Mouse (Mus musculus) forebrain, embryonic 11.5 days (tissue): ENCODE measurements around the gene Psma6. TPM values are rescaled to one million over a fixed set of nuclear protein-coding genes. Genes with fewer than 3 reads are reported as not detected.

Source experiments
- ATAC-seq: fragments of 200-750 bp; cut with Nextera tagmentation; replicated peaks from 2 replicates; pipeline ENCODE4 v1.8.0; 2017; ENCODE audit warnings: moderate TSS enrichment; ENCODE audit not compliant: low FRiP score
- DNase-seq: peaks from one replicate; pipeline ENCODE4 v3.0.0-alpha.2; 2017; ENCODE audit warnings: low spot score
- H3K27ac ChIP-seq: fragments of 300-500 bp; sonication (generic); 2 replicates; pipeline ENCODE4 v1.5.1; 2014; ENCODE audit warnings: low read depth, low read length
- H3K27me3 ChIP-seq: fragments of 300-500 bp; sonication (generic); 2 replicates; pipeline ENCODE4 v1.6.1; 2014; ENCODE audit warnings: mild to moderate bottlenecking, low read length, mixed read lengths; ENCODE audit not compliant: control insufficient read depth, insufficient read depth
- H3K36me3 ChIP-seq: fragments of 300-500 bp; sonication (generic); 2 replicates; pipeline ENCODE4 v1.6.1; 2014; ENCODE audit warnings: mild to moderate bottlenecking, low read length, moderate library complexity, mixed read lengths; ENCODE audit not compliant: control insufficient read depth, insufficient read depth
- H3K4me1 ChIP-seq: fragments of 300-500 bp; sonication (generic); replicated peaks from 2 replicates; pipeline ENCODE4 v1.6.1; 2014; ENCODE audit warnings: low read length, mixed read lengths; ENCODE audit not compliant: control insufficient read depth, insufficient read depth
- H3K4me2 ChIP-seq: fragments of 300-500 bp; sonication (generic); 2 replicates; pipeline ENCODE4 v1.6.1; 2014; ENCODE audit warnings: low read depth, mild to moderate bottlenecking, low read length, moderate library complexity, mixed read lengths; ENCODE audit not compliant: severe bottlenecking
- H3K4me3 ChIP-seq: fragments of 300-500 bp; sonication (generic); 2 replicates; pipeline ENCODE4 v1.5.1; 2014; ENCODE audit warnings: low read depth, low read length
- H3K9ac ChIP-seq: fragments of 300-500 bp; sonication (generic); 2 replicates; pipeline ENCODE4 v1.6.1; 2014; ENCODE audit warnings: low read length
- H3K9me3 ChIP-seq: fragments of 300-500 bp; sonication (generic); 2 replicates; pipeline ENCODE4 v1.6.1; 2016; ENCODE audit warnings: low read length, mixed read lengths; ENCODE audit not compliant: control insufficient read depth
- WGBS: fragments of 180-500 bp; shearing (Covaris S2); extraction: QIAGEN DNeasy Blood & Tissue Kit; methylation state at CpG from one replicate; pipeline ENCODE4 v1.1.7; 2014; 5-methylcytosine and 5-hydroxymethylcytosine counted together
- polyA plus RNA-seq: library from polyadenylated mRNA; unstranded; fragments of >200 nt; fragmentation: Nextera tagmentation; extraction: Ambion mirVana; gene quantifications from 2 replicates; pipeline ENCODE4 v1.2.1, GENCODE M21; 2014

Psma6 gene
- polyA plus RNA-seq, 1 experiment from 2014 or later = 425 TPM

DNA sequence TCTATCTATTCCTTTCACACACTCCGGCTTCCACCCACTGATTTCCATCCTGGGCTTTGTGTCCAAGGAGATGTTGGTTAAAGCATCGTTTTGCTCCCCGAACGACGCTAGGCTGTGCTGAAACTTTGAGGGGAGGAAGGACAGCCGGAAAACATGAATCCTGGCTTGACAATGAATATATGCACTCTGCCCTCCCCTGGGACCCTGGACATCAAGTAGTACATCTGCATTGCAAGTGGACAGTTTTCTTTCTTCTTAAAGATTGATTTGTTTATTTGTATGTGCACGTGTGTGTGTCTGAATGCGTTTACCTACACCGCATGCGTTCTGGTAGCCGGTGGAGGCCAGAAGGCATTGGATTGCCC lies 63.4 kb downstream of the Psma6 start:
- peak overlapping the region; percentile 72 for H3K27ac ChIP-seq
- DNase-seq = no peak

GRCm38 (mm10) chr12:55448457-55448856 lies 64.4 kb downstream of the Psma6 start:
- no peak for ATAC-seq
- 69% methylated on average over 2 of the region's 2 CpGs for WGBS
- Histone ChIP-seq H3K4me2 (no peak overlapping the region), H3K27ac (no peak overlapping the region), H3K4me1 (peaks cover 9% of the 10 kb centered on the region), H3K4me3 (no peak overlapping the region), H3K36me3 (no peaks in the 10 kb centered on the region), H3K27me3 (no peaks in the 10 kb centered on the region), H3K9ac (no peak overlapping the region), H3K9me3 (no peaks in the 10 kb centered on the region)
- DNase-seq = no peak

More for the DNA sequence above, 63.4 kb downstream of the Psma6 start:
- Histone ChIP-seq H3K9ac (peak overlapping the region; percentile 27; the same call in 1 of the 2 replicates), H3K4me3 (no peak overlapping the region), H3K9me3 (no peaks in the 10 kb centered on the region), H3K4me2 (no peak overlapping the region), H3K27me3 (no peaks in the 10 kb centered on the region), H3K4me1 (peaks cover 9% of the 10 kb centered on the region), H3K36me3 (no peaks in the 10 kb centered on the region)
- 87% methylated on average over 11 of the region's 11 CpGs for WGBS
- no peak for ATAC-seq

DNA sequence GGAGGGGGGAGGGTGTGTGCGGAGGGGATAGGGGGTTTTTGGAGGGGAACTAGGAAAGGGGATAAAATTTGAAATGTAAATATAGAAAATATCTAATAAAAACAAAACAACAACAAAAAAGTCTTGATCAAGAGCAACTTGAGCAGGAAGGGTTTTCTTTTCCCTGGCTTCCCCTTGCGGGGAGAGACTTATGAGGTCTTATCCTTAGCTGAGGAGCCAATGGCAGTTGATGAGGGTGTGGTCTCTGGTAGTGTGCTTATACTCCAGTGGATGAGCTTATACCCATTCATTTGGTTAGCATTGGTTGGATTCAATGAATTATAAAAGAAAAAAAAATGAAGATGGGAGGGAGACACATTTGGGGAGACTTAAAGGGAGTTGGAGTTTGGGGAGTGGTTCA lies 65.0 kb downstream of the Psma6 start:
- WGBS = 85% methylated on average over 2 of the region's 2 CpGs
- Histone ChIP-seq H3K27ac (no peak overlapping the region), H3K36me3 (no peaks in the 10 kb centered on the region), H3K9me3 (no peaks in the 10 kb centered on the region), H3K4me2 (no peak overlapping the region), H3K4me3 (no peak overlapping the region), H3K4me1 (peaks cover 9% of the 10 kb centered on the region), H3K9ac (no peak overlapping the region), H3K27me3 (no peaks in the 10 kb centered on the region)
- ATAC-seq (no peak), DNase-seq (no peak)

- DNase-seq = no peak
- Histone ChIP-seq H3K9ac (no peak overlapping the region), H3K9me3 (no peaks in the 10 kb centered on the region)
Observed at GRCm38 (mm10) chr12:55450421-55450820, 66.4 kb downstream of the Psma6 start.

DNA sequence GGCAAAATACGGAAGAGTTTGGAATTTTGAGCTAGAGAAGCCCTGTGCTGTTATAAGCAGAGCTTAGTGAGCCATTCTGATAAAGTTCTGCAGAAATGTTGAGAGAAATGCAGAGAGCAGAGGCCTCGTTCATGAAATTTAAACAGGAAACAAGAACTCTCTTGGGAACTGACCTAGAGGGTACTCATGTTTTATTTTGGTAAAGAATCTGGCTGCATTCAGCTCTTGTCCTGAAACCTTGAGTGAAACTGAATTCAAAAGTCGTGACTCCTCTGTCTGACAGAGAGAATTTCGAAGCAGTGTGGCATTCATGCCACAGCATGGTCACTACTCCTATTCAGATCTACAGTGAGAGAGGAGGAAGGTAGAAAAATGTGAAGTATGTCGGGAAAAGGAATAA lies 68.8 kb downstream of the Psma6 start:
- DNase-seq (no peak), ATAC-seq (no peak)
- H3K9ac ChIP-seq = no peak overlapping the region
- no peaks in the 10 kb centered on the region for H3K4me1 ChIP-seq
- no peak overlapping the region for H3K4me2 ChIP-seq
- no peak overlapping the region for H3K4me3 ChIP-seq
- no peak overlapping the region for H3K27ac ChIP-seq
- 65% methylated on average over 5 of the region's 5 CpGs for WGBS
- H3K9me3 ChIP-seq = no peaks in the 10 kb centered on the region
- no peaks in the 10 kb centered on the region for H3K36me3 ChIP-seq
- no peaks in the 10 kb centered on the region for H3K27me3 ChIP-seq

More at GRCm38 (mm10) chr12:55450421-55450820, 66.4 kb downstream of the Psma6 start:
- no peaks in the 10 kb centered on the region for H3K36me3 ChIP-seq
- H3K27ac ChIP-seq = no peak overlapping the region
- no peaks in the 10 kb centered on the region for H3K27me3 ChIP-seq
- H3K4me1 ChIP-seq = peaks cover 9% of the 10 kb centered on the region
- no peak overlapping the region for H3K4me3 ChIP-seq
- no peak overlapping the region for H3K4me2 ChIP-seq
- 71% methylated on average over 16 of the region's 16 CpGs for WGBS
- ATAC-seq = no peak

DNA sequence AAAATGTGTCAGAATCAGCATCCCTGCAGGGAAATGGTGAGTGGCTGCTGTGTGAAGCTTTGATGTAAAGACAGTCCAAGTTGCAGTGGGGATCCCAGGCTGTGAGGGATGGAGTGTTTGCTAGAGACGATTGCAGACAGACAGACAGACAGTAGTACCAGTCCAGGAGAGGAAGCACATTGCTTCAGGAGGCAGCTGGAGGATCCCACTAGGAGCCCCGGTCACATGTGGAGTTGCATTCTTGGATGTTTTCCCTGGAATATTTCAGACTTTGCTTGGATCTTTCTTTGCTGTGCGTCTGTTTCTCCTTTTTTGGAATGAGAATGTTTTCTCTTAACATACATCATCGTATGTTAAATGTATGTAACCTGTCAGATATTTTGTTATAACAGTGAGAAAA lies 69.9 kb downstream of the Psma6 start:
- H3K9me3 ChIP-seq = no peaks in the 10 kb centered on the region
- H3K9ac ChIP-seq = no peak overlapping the region
- H3K36me3 ChIP-seq = no peaks in the 10 kb centered on the region
- H3K4me3 ChIP-seq = no peak overlapping the region
- H3K4me2 ChIP-seq = no peak overlapping the region
- no peak overlapping the region for H3K27ac ChIP-seq
- ATAC-seq (no peak), DNase-seq (no peak)
- H3K4me1 ChIP-seq = no peaks in the 10 kb centered on the region
- no peaks in the 10 kb centered on the region for H3K27me3 ChIP-seq
- WGBS = 77% methylated on average over 4 of the region's 4 CpGs

GRCm38 (mm10) chr12:55455206-55455605 lies 71.2 kb downstream of the Psma6 start:
- no peak overlapping the region for H3K9ac ChIP-seq
- H3K27ac ChIP-seq = no peak overlapping the region
- DNase-seq (no peak), ATAC-seq (no peak)
- H3K27me3 ChIP-seq = no peaks in the 10 kb centered on the region
- no peak overlapping the region for H3K4me3 ChIP-seq
- H3K4me2 ChIP-seq = no peak overlapping the region
- no peaks in the 10 kb centered on the region for H3K36me3 ChIP-seq
- no peaks in the 10 kb centered on the region for H3K4me1 ChIP-seq
- H3K9me3 ChIP-seq = no peaks in the 10 kb centered on the region
- 81% methylated on average over 9 of the region's 10 CpGs for WGBS

DNA sequence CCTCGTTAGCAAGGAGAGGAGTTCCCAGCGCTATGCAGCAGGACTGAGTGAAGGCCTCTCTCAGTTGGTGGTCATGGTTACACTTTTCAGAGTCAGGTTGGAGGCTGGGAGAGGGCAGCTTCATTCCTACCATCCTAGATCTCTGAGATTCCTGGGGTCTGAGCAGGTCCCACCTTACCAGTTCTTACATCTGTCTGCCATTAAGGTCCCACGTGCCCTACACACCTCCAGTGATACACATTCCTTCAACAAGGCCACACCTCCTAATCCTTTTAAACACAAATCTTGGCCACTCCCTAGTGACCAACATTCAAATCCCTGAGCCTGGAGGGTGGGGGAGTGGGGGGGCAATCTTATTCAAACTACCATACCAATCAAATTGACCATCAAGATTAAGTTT lies 72.1 kb downstream of the Psma6 start:
- H3K9me3 ChIP-seq = no peaks in the 10 kb centered on the region
- no peaks in the 10 kb centered on the region for H3K36me3 ChIP-seq
- WGBS = 55% methylated on average over 3 of the region's 3 CpGs
- no peak overlapping the region for H3K4me3 ChIP-seq
- H3K27ac ChIP-seq = no peak overlapping the region
- DNase-seq = no peak
- ATAC-seq = no peak
- H3K27me3 ChIP-seq = no peaks in the 10 kb centered on the region
- no peak overlapping the region for H3K4me2 ChIP-seq
- no peaks in the 10 kb centered on the region for H3K4me1 ChIP-seq
- H3K9ac ChIP-seq = no peak overlapping the region

- DNase-seq = no peak
- WGBS = 94% methylated on average over 5 of the region's 5 CpGs
Observed at GRCm38 (mm10) chr12:55456893-55457292, 72.9 kb downstream of the Psma6 start.

More at GRCm38 (mm10) chr12:55456893-55457292, 72.9 kb downstream of the Psma6 start:
- Histone ChIP-seq H3K4me2 (no peak overlapping the region), H3K4me3 (no peak overlapping the region), H3K27ac (no peak overlapping the region), H3K27me3 (no peaks in the 10 kb centered on the region), H3K4me1 (no peaks in the 10 kb centered on the region), H3K9me3 (no peaks in the 10 kb centered on the region), H3K9ac (no peak overlapping the region), H3K36me3 (no peaks in the 10 kb centered on the region)
- ATAC-seq = no peak
